Mouse (Mus musculus): ENCODE results near the gene Rgs10.

GRCm38 (mm10) chr7:128422491-128422890 is 3.9 kb upstream of the Rgs10 start:
- TF ChIP-seq MAX (IDR thresholded peaks at IDR 0.05; ENCODE audit: low read length) = no peak
- no peak for TF ChIP-seq SMC3 (IDR thresholded peaks at IDR 0.05; ENCODE audit: low read depth, low read length)

Data from MEL (cell line).